Mouse (Mus musculus): ENCODE data around the gene Sntg2.

The Sntg2 gene

DNA sequence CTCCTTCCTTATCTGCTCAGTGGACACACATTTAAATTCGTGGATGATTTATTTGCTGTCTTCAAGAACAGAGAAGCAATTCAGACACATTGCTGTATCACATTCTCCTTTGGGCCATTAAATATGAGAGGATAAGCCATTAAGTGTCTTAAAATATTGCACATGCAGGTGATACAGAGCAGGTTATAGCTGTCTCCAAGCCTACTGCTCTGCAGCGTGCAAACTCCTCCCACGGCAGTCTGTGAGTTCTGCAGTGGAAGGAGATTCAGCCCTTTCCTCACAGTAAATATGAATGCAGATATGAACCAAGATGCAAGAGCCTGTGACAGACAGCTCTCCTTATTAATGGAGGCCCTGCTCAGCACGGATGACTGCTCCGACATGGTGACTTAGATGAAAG lies 146.9 kb downstream of the Sntg2 start:
- in situ Hi-C loops (cut with MboI; ENCODE audit: low pct_unique_long_range_greater_than_20kb in 1 of 2, low sequenced_read_pairs in 2 of 2, unreplicated experiment in 1 of 2): no loop called here

- in situ Hi-C loops (cut with MboI; ENCODE audit: low pct_unique_long_range_greater_than_20kb in 1 of 2, low sequenced_read_pairs in 2 of 2, unreplicated experiment in 1 of 2): no loop called here
Measured at GRCm38 (mm10) chr12:30216762-30217441, 156.3 kb downstream of the Sntg2 start.

DNA sequence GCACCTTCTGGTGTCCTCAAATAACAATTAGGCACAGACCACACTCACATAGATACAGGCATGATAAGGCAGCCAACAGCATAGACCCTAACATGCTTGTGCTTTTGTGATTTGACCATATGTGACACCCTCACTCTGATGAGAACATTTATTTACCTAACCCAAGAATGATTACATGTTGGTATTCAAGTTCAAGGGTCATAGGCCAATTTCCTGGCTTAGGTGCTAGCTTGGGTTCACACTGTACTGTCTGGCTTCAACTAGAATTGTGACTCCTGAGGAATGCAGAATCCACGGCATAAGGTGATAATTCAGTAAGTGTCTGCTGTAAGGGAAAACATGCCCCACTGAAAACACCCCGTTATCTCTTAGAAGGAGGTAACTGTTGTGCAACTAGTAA lies 158.4 kb downstream of the Sntg2 start:
- in situ Hi-C loops (cut with MboI; ENCODE audit: low pct_unique_long_range_greater_than_20kb in 1 of 2, low sequenced_read_pairs in 2 of 2, unreplicated experiment in 1 of 2): no loop called here

- in situ Hi-C loops (cut with MboI; ENCODE audit: low pct_unique_long_range_greater_than_20kb in 1 of 2, low sequenced_read_pairs in 2 of 2, unreplicated experiment in 1 of 2): no loop called here
Measured at GRCm38 (mm10) chr12:30210388-30210787, 162.8 kb downstream of the Sntg2 start.

DNA sequence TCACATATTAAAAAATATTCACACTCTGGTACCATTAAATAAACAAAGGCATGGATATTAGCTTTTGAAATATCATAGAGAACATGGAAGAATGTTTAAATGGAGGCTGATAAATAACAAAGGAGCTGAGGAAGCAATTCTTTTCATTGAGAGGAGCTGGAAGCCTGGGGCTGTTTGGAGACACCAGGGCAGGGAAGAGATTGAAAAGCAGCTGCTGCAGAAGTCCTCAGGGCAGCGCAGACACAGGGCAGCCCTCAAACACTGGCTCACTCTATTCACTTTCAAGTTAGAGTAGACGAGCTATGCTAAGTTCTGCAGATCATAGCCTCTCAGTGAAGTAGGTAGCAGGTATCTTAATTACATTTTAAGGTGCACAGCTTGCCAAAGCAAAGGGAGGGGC lies 164.6 kb downstream of the Sntg2 start:
- in situ Hi-C loops (cut with MboI; ENCODE audit: low pct_unique_long_range_greater_than_20kb in 1 of 2, low sequenced_read_pairs in 2 of 2, unreplicated experiment in 1 of 2): no loop called here

- in situ Hi-C loops (cut with MboI; ENCODE audit: low pct_unique_long_range_greater_than_20kb in 1 of 2, low sequenced_read_pairs in 2 of 2, unreplicated experiment in 1 of 2): no loop called here
Measured at GRCm38 (mm10) chr12:30208087-30208486, 165.1 kb downstream of the Sntg2 start.

GRCm38 (mm10) chr12:30204457-30204856 lies 168.7 kb downstream of the Sntg2 start:
- in situ Hi-C loops (cut with MboI; ENCODE audit: low pct_unique_long_range_greater_than_20kb in 1 of 2, low sequenced_read_pairs in 2 of 2, unreplicated experiment in 1 of 2): no loop called here

DNA sequence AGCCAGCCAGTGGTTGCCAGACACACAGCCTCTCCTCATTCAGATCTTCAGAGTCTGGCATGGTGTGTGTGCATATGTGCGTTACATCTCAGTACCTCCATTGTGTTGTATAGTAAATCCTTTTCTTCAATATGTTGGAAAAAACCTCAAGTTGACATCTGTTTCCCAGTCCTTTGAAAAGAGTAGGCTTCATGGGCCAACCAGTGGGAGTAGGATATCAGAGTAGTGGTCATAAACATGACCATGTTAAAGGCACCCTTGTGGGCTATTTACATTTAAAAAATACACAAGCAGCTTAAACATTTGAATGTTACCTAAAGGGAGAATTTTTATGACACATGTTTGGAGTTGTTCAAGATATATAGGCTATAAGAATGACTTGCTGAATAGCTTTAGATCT lies 170.4 kb downstream of the Sntg2 start:
- in situ Hi-C loops (cut with MboI; ENCODE audit: low pct_unique_long_range_greater_than_20kb in 1 of 2, low sequenced_read_pairs in 2 of 2, unreplicated experiment in 1 of 2): no loop called here

DNA sequence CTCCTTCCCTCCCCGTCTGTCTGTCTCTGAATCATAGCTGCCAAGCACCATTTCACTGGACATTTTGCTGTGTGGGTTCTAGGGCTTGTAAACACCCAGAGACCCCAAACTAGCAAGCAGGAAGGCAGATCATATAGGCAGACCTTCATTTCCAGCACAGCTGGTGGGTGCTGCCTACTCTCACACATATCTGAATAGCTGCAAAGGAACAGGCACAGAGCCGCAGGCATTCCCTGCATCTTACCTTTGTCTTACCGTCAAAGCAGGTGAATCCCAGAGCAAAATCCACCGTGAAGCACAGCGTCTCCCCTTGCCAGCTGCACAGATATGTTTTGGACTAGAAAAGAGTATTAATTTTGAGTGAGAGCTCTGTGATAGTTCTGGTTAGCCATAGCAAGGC lies 172.1 kb downstream of the Sntg2 start:
- in situ Hi-C loops (cut with MboI; ENCODE audit: low pct_unique_long_range_greater_than_20kb in 1 of 2, low sequenced_read_pairs in 2 of 2, unreplicated experiment in 1 of 2): no loop called here

- in situ Hi-C loops (cut with MboI; ENCODE audit: low pct_unique_long_range_greater_than_20kb in 1 of 2, low sequenced_read_pairs in 2 of 2, unreplicated experiment in 1 of 2): no loop called here
Measured at GRCm38 (mm10) chr12:30200621-30201020, 172.6 kb downstream of the Sntg2 start.

DNA sequence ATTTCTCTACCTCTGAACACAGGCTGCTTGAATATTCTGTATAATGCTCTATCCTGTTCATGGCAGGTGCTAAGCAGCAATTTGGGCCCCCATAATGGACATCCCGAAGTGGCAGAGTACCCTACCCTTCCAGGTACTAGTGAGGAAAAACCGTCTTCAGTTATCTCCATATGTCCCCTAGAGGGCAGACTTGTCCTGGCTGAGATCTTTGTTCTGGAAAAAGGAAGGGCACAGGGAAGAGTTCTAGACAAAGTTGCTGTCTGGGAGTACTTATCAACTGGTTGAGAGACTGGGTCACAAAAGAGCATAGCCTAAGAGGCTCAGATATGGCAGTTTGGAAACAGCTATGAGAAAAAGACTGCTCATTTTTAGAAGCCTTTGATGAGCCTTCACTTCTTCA lies 173.4 kb downstream of the Sntg2 start:
- in situ Hi-C loops (cut with MboI; ENCODE audit: low pct_unique_long_range_greater_than_20kb in 1 of 2, low sequenced_read_pairs in 2 of 2, unreplicated experiment in 1 of 2): no loop called here

GRCm38 (mm10) chr12:30198250-30198649 lies 174.9 kb downstream of the Sntg2 start:
- in situ Hi-C loops (cut with MboI; ENCODE audit: low pct_unique_long_range_greater_than_20kb in 1 of 2, low sequenced_read_pairs in 2 of 2, unreplicated experiment in 1 of 2): no loop called here

- in situ Hi-C loops (cut with MboI; ENCODE audit: low pct_unique_long_range_greater_than_20kb in 1 of 2, low sequenced_read_pairs in 2 of 2, unreplicated experiment in 1 of 2): no loop called here
Measured at GRCm38 (mm10) chr12:30181721-30182120, 191.5 kb downstream of the Sntg2 start.

- in situ Hi-C loops (cut with MboI; ENCODE audit: low pct_unique_long_range_greater_than_20kb in 1 of 2, low sequenced_read_pairs in 2 of 2, unreplicated experiment in 1 of 2): no loop called here
Measured at GRCm38 (mm10) chr12:30179623-30180022, 193.6 kb downstream of the Sntg2 start.

GRCm38 (mm10) chr12:30177966-30178365 lies 195.2 kb downstream of the Sntg2 start:
- in situ Hi-C loops (cut with MboI; ENCODE audit: low pct_unique_long_range_greater_than_20kb in 1 of 2, low sequenced_read_pairs in 2 of 2, unreplicated experiment in 1 of 2): no loop called here

- in situ Hi-C loops (cut with MboI; ENCODE audit: low pct_unique_long_range_greater_than_20kb in 1 of 2, low sequenced_read_pairs in 2 of 2, unreplicated experiment in 1 of 2): no loop called here
Measured at GRCm38 (mm10) chr12:30177529-30177928, 195.6 kb downstream of the Sntg2 start.

DNA sequence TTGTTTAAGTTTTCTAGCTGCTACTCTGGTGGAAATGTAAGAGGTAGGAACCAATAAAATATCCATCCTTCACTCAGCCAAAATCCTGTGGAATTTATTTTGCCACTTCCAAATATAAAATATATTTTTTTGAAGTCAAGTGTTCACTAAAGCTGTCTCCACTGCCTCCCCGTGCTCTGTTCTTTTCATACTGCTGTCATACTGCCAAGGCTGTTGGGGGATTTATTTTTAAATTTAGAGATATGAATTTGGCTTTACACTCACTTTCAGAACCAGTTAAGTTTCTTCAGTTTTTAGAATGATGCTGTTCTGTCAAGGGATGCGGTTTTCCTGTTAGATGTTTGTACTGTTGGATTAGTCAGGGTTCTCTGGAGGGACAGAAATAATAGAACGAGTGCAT lies 204.7 kb downstream of the Sntg2 start:
- in situ Hi-C loops (cut with MboI; ENCODE audit: low pct_unique_long_range_greater_than_20kb in 1 of 2, low sequenced_read_pairs in 2 of 2, unreplicated experiment in 1 of 2): no loop called here

DNA sequence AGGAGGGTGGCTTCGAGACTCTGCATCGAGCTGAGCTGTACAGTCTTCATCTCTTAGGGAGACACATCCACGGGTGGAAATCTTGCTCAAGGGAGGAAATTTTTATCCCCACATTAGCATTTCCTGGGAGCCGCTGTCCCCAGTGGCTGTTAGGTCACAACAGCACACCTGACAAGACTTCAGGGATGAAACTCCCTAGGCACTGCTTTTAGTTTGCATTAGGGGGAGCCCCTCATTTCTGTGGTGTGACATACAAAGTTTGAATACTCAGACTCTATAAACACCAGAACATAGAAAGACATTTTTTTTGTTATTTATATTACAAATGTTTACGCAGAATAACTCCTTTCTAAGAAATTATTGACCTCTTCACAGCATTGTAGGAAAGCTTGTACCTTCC lies 208.6 kb downstream of the Sntg2 start:
- in situ Hi-C loops (cut with MboI; ENCODE audit: low pct_unique_long_range_greater_than_20kb in 1 of 2, low sequenced_read_pairs in 2 of 2, unreplicated experiment in 1 of 2): no loop called here

- in situ Hi-C loops (cut with MboI; ENCODE audit: low pct_unique_long_range_greater_than_20kb in 1 of 2, low sequenced_read_pairs in 2 of 2, unreplicated experiment in 1 of 2): no loop called here
Measured at GRCm38 (mm10) chr12:30164005-30164404, 209.2 kb downstream of the Sntg2 start.

DNA sequence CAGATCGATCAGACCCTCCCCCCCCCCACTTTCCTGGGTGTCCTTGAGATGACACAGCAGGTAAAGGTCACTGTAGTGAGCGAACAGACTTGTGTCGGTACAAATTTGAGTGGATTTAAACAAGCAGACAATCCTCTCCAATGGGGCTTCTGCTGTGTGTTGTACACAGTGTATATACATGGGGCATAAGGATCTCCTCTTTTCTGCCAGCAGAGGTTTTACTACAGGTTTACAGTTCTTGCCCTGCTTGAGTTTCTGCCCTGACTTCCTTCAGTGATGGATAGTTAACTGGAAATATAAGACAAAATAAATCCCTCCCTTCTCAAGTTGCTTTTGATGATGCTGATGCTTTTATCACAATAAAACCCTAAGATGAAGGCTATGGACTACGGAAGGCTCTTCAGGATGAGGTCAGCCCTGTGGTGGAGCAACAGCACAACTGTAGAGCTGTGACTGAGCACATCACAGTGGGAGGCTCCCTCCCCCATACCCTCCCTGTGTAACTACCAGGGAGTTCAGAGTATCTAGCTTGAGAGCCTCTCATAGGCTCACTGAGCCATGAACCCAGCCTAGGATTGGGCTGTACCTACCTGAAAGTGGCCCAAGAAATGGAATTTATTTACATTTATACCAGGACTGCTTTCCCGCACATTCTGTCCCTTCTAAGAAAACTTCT lies 211.3 kb downstream of the Sntg2 start:
- in situ Hi-C loops (cut with MboI; ENCODE audit: low pct_unique_long_range_greater_than_20kb in 1 of 2, low sequenced_read_pairs in 2 of 2, unreplicated experiment in 1 of 2): no loop called here
